Comparison of ENCODE assay signal across 13 mouse cellular contexts in genomic region chr7:89676176-89676575, GRCm38 (mm10).
"Had no signal": no experiment of that assay in that cellular context is flagged by ENCODE, and none has a peak within 500 bp of the region (broad histone marks: within the 10 kb centered on the region; RNA-seq: fewer than 3 reads in every experiment).

No protein-coding gene starts in this region.

- H3K4me2 ChIP-seq: limb, embryonic 13.5 days; liver, embryonic 11.5 days; lung, embryonic 15.5 days; midbrain, embryonic 15.5 days; neural tube, embryonic 13.5 days had no signal

- ATAC-seq: intestine, postnatal 0 days; midbrain, embryonic 15.5 days had no signal

- DNase-seq: kidney, postnatal 14 days; left cerebral cortex, postnatal 4 days; lung, postnatal 4 days; retina, postnatal 1 day; right cerebral cortex, postnatal 4 days; thymus, postnatal 4 days had no signal

- H3K27ac ChIP-seq: limb, embryonic 13.5 days; lung, embryonic 15.5 days; midbrain, embryonic 10.5 days; midbrain, embryonic 15.5 days; neural tube, embryonic 13.5 days had no signal

- H3K4me1 ChIP-seq: lung, embryonic 15.5 days; midbrain, embryonic 10.5 days; midbrain, embryonic 15.5 days; neural tube, embryonic 13.5 days had no signal

- H3K9ac ChIP-seq: limb, embryonic 13.5 days; lung, embryonic 15.5 days; midbrain, embryonic 15.5 days; neural tube, embryonic 13.5 days had no signal

- H3K9me3 ChIP-seq: limb, embryonic 13.5 days; lung, embryonic 15.5 days; midbrain, embryonic 10.5 days; midbrain, embryonic 15.5 days; neural tube, embryonic 13.5 days had no signal

- H3K4me3 ChIP-seq: limb, embryonic 13.5 days; lung, embryonic 15.5 days; midbrain, embryonic 10.5 days; midbrain, embryonic 15.5 days; neural tube, embryonic 13.5 days had no signal

- H3K27me3 ChIP-seq: limb, embryonic 13.5 days; lung, embryonic 15.5 days; midbrain, embryonic 15.5 days; neural tube, embryonic 13.5 days had no signal

- H3K36me3 ChIP-seq: limb, embryonic 13.5 days; lung, embryonic 15.5 days; midbrain, embryonic 10.5 days; midbrain, embryonic 15.5 days; neural tube, embryonic 13.5 days had no signal
